Mouse (Mus musculus): ENCODE measurements around the gene Pde6h.

GRCm38 (mm10) chr6:136980331-136980746 is 56.7 kb downstream of the Pde6h start:
- peak; percentile 64 for TF ChIP-seq CTCF (IDR thresholded peaks at IDR 0.05; ENCODE audit: low read depth, low read length)
- TF ChIP-seq POLR2A (IDR thresholded peaks at IDR 0.05; ENCODE audit: extremely low read depth, insufficient read depth, low read length), result no peak

All from liver, adult 2 months (tissue).